Mouse (Mus musculus) large intestine, adult 2 months (tissue): ENCODE data around the gene Cd248. TPM values are rescaled to one million over a fixed set of nuclear protein-coding genes. Genes with fewer than 3 reads are reported as not detected.
"Not testable (repeated sequence)": the region's sequence is repeated elsewhere in the genome, so short reads cannot be mapped to it uniquely, and the experiment has no call there.

Source experiments
- DNase-seq: peaks from one replicate; pipeline ENCODE4 v3.0.0-alpha.2; 2012; ENCODE audit warnings: low read depth, low spot score
- WGBS: fragments of 180-500 bp; shearing (Covaris S2); methylation state at CpG from one replicate; pipeline ENCODE4 v1.1.7; 2018; 5-methylcytosine and 5-hydroxymethylcytosine counted together
- polyA plus RNA-seq: library from polyadenylated mRNA; depleted of rRNA; stranded (reverse); fragments of >200 nt; gene quantifications from 2 replicates; pipeline ENCODE4 v1.2.3, GENCODE M21; 2012

Gene Cd248
- polyA plus RNA-seq, 1 experiment, result 5.4 TPM

DNA sequence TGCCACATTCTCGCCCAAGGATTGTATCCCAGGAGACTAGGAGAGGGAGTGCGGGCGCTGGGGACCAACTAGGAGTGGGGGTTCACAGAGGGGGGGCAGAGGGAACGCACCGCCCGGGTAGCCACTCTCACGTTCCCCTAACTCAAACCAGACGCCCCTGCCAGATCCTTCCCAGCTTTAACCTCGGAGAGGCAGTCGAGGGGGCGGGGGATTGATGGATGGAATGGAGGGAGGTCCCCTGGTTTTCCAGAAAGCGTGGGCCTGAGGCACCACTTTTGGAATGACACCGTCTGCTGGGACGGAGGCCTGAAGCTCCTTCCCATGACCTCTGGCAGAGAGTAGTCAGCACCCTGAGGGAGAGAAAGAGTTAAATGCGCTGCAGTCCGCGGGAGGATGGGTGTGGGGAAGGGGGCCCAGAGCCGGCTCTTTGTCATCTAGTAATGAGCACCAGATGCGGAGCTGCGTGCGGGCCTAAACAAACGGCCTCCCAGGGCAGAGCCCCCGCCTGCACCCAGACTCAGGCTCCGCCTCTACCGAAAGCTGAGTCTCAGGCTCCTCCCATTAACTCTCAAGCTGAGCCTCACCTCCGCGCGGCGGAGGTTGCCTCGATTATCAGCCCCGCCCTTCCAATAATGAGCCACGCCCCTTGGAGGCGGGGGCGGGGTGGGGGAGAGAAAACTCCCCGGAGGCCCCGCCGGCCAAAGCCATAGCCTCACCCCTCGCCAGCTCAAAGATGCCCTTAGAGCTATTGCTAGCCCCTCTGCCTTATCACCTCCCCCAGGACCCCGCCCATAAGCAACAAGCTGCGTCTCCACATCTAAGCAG, 3.9 kb downstream of the Cd248 start:
- 4% methylated on average over 40 of the region's 40 CpGs for WGBS
- DNase-seq, result no peak

DNA sequence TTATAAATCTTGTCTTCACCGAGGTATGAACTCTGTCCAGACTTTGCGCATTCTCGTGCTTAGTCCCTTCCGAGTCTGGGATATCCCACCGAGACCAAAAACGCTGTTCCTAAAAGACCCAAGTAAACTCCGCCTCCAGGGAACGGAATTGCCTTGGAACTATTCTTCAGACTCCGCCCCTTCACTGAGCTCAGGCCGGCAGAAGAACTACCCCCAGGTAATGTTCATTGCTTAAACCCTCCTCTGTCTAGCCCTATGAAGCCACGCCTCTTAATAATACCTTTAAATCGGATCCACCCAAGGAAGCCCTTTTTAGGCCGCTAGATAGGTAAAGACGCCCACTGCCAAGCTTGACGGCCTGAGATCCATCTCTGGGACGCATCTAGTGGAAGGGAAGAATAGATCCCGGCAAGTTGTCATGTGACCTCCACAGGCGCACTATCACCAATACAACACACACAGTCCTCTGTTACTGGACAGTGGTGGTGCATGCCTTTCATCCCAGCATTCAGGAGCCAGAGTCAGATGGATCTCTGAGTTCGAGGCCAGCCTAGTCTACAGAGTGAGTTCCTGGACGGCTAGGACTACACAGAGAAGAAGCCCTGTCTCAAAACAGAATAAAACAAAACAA, 4.6 kb downstream of the Cd248 start:
- DNase-seq, result no peak
- WGBS, result 3% methylated on average over 20 of the region's 20 CpGs

DNA sequence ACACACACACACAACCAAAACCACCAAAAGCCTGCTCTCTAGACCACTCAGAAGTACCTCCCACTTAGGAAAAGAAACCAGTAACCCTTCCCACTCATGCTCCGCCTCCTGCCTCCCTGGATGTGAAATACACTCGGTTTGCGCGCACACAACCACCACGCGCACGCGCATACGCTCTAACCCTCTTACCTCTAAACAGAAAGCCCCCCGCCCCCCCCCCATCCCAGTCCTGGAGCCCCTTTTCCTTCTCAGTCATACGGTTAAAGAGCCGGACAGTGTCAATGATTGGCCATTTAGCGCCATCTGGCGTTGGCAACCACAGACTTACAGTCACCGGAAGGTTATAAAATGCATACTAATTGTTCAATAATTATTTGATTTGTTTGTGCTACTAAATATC, 5.2 kb downstream of the Cd248 start:
- WGBS, result 3% methylated on average over 15 of the region's 15 CpGs
- DNase-seq, result no peak

DNA sequence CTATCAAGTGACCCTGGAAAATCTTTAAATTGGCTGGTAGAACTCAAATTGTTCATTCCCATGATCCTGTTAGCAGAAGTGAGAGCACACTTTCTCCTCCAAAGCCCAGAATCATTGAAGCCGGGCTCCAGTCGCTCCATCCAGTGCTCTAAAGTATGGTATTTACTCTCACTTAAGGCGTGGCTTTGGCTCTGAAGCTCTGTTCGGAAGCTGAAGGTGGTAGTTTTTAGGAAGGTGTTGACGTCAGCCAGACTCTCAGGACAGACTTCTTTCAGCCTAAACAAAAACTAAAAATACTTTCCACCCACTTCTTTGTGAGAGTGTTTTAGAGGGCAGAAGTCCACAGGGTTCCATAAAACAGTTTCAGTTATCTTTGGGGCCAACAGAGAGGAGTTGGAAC, 5.6 kb downstream of the Cd248 start:
- 12% methylated on average over 5 of the region's 5 CpGs for WGBS
- no peak for DNase-seq

- DNase-seq, result no peak
- WGBS, result 93% methylated on average over 1 of the region's 1 CpGs
Observed at GRCm38 (mm10) chr19:5079279-5079678, 11.4 kb downstream of the Cd248 start.

GRCm38 (mm10) chr19:5082005-5082404, 14.1 kb downstream of the Cd248 start:
- no peak for DNase-seq
- 62% methylated on average over 18 of the region's 18 CpGs for WGBS

- WGBS, result 55% methylated on average over 24 of the region's 24 CpGs
Observed at GRCm38 (mm10) chr19:5082596-5082995, 14.7 kb downstream of the Cd248 start.

GRCm38 (mm10) chr19:5083961-5084833, 16.3 kb downstream of the Cd248 start:
- DNase-seq, result no peak
- WGBS, result 62% methylated on average over 3 of the region's 3 CpGs

More at GRCm38 (mm10) chr19:5082596-5082995, 14.7 kb downstream of the Cd248 start:
- DNase-seq, result no peak

DNA sequence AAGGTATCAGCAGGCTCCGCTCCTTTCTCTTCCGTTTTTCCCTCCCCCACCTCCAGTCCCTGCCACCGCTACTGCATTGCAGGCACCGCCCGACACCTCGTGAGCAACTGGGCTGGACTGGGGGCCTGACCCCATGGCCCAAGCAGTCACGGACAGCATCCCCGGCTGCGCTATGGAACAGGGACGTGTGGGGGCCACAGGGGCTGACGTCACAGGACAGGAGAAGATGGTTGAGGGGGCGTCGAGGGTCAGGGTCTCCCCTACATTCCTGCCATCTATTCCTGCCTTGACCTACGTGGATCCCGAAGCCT, 16.9 kb downstream of the Cd248 start:
- DNase-seq, result no peak
- 11% methylated on average over 15 of the region's 15 CpGs for WGBS

DNA sequence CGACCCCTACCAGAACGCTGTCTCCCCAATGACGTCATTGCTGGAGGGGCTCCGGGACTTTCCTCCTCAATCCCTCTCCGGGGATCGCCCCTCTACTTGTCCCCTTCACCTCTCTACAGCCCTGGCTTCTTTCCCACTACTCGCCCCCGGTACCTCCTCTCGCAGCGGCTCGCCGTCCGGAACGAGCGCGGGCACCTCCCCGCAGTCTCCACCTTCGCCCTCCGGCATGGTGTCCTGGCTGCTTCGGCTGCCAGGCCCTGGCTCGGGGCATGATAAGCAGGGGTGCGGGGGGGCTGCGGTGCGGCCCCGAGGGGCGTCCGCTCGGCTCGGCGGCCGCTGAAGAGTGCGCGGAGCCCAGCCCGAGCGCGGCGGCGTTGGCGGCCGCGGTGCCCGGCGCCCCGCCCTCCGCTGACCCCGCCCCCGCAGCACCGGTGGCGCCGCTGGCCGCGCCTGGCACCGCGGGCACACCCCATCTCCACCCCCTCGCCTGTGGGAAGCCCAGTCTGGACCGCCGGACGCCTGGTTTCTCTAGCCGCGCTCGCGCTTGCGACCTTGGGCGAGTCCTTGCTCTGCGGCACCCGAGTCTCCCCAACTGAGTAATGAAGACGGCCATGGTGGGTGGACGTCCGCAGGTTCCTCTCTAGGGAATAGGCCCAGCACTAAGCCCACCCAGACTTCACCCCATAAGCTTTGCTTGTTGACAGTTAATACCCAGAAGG, 17.4 kb downstream of the Cd248 start, which contains the start of gene Tmem151a:
Gene Tmem151a (minus strand): TSS at position 387 of the 719 bp plus-strand sequence.
- no peak for DNase-seq
- 1% methylated on average over 69 of the region's 69 CpGs for WGBS

- 50% methylated on average over 4 of the region's 4 CpGs for WGBS
- not testable (repeated sequence) for DNase-seq
Observed at GRCm38 (mm10) chr19:5086533-5086932, 18.7 kb downstream of the Cd248 start.

DNA sequence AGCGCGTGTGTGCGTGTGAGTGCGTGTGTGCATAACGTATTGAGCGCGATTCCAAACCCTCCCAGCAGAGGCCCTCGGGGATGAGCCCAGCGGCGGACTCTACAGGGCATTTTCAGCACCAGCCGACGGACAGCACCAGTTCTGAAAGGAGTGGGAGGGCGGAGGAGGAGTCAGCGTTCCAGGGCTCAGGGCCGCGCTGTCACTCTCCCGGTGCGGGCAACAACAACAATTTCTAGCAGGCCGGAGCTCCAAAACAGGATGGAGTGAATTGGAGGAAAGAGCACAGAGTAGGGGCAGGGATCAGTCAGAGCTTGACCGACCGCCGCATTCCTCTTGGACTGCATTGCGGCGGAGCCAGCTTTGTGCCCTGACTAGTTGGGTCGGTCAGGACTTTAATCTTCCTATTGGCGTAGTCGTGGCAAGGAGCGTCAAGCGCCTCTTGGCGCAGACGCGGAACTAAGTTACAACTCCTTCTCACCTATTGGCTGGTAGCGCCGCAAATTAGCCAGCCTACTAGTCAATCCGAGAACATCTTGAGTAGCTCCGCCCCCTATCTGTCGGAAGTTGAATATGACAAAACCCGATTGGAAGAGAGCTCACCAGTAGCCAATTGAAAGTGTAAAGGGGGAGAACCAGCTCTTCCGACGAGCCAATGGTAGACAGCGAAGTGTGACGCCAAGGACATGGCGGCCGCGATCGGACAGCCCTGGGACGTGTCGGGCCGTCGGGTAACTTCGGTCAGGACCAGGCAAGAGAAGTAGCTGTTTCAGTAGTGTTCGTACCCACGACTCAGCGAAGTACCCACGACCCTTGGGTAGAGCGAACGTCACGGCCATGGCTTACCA, 20.2 kb downstream of the Cd248 start, which contains the start of gene Yif1a:
Gene Yif1a (plus strand): TSS at position 655 of the 845 bp plus-strand sequence.
- DNase-seq, result peak; percentile 100
- WGBS, result under 1% methylated on average over 58 of the region's 58 CpGs

- DNase-seq, result no peak
- WGBS, result 87% methylated on average over 4 of the region's 4 CpGs
Observed at GRCm38 (mm10) chr19:5089324-5089723, 21.4 kb downstream of the Cd248 start.

GRCm38 (mm10) chr19:5092083-5092482, 24.2 kb downstream of the Cd248 start:
- WGBS, result 90% methylated on average over 10 of the region's 10 CpGs
- DNase-seq, result no peak

GRCm38 (mm10) chr19:5093481-5094242, 25.8 kb downstream of the Cd248 start:
- 70% methylated on average over 12 of the region's 12 CpGs for WGBS
- DNase-seq, result no peak

DNA sequence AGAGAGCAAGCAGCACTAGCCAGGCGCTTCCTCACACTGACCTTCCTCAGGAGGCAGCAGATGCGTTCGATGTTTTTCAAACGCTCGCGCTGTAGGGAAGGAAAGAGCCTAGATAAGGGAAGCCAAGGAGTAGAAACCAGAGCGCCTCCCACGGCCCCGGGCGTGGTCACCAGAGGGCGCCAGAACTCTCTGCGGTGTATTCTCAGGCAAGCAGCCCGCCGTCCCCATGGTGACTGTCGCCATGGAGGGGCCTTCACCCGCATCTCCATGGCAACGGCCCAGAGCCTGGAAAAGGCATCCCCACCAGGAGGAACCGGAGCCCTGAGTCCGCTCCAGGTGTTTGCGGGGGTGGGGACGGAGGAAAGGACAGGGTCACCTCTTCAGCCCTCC, 26.4 kb downstream of the Cd248 start:
- 1% methylated on average over 21 of the region's 21 CpGs for WGBS
- DNase-seq, result no peak

- DNase-seq, result no peak
- WGBS, result 45% methylated on average over 11 of the region's 11 CpGs
Observed at GRCm38 (mm10) chr19:5094746-5095417, 27.0 kb downstream of the Cd248 start.
